ENCODE assay signal across 12 mouse cellular contexts in genomic region chr16:93285191-93285590, GRCm38 (mm10).
"Had no signal": no experiment of that assay in that cellular context is flagged by ENCODE, and none has a peak within 500 bp of the region (broad histone marks: within the 10 kb centered on the region; RNA-seq: fewer than 3 reads in every experiment).

No protein-coding gene starts in this region.

- DNase-seq: left cerebral cortex, postnatal 4 days; liver; liver, embryonic 13.5 days; liver, postnatal 0 days; lung, adult 18-20 months; lung, adult 2 months; lung, embryonic 14.5 days; lung, postnatal 10 days; lung, postnatal 14 days; lung, postnatal 36 days; lung, postnatal 4 days; midbrain, embryonic 14.5 days had no signal
